Mouse (Mus musculus) liver, embryonic 15.5 days (tissue): ENCODE results near the gene Rnf11. TPM values are rescaled to one million over a fixed set of nuclear protein-coding genes. Genes with fewer than 3 reads are reported as not detected.
A peak's percentile ranks its signal among the peaks of the same experiment; 100 is the strongest.
"Not testable (repeated sequence)": the region's sequence is repeated elsewhere in the genome, so short reads cannot be mapped to it uniquely, and the experiment has no call there.

ENCODE experiments used
- ATAC-seq: fragments of 200-750 bp; cut with Nextera tagmentation; 2 replicates; pipeline ENCODE4 v1.8.0; 2017; ENCODE audit warnings: moderate number of reproducible peaks, mild to moderate bottlenecking, moderate library complexity; ENCODE audit not compliant: insufficient read depth
- H3K27ac ChIP-seq: fragments of 300-500 bp; sonication (generic); replicated peaks from 2 replicates; pipeline ENCODE4 v1.5.1; 2015; ENCODE audit warnings: mild to moderate bottlenecking, inconsistent platforms
- H3K27me3 ChIP-seq: fragments of 300-500 bp; sonication (generic); 2 replicates; pipeline ENCODE4 v1.6.1; 2015; ENCODE audit warnings: mild to moderate bottlenecking, inconsistent platforms
- H3K36me3 ChIP-seq: fragments of 300-500 bp; sonication (generic); replicated peaks from 2 replicates; pipeline ENCODE4 v1.6.1; 2015; ENCODE audit warnings: moderate library complexity, mild to moderate bottlenecking, inconsistent platforms
- H3K4me1 ChIP-seq: fragments of 300-500 bp; sonication (generic); replicated peaks from 2 replicates; pipeline ENCODE4 v1.6.1; 2015; ENCODE audit warnings: inconsistent platforms
- H3K4me2 ChIP-seq: fragments of 300-500 bp; sonication (generic); 2 replicates; pipeline ENCODE4 v1.6.1; 2015; ENCODE audit warnings: moderate library complexity, mild to moderate bottlenecking, inconsistent platforms
- H3K4me3 ChIP-seq: fragments of 300-500 bp; sonication (generic); replicated peaks from 2 replicates; pipeline ENCODE4 v1.5.1; 2015; ENCODE audit warnings: mild to moderate bottlenecking, inconsistent platforms
- H3K9ac ChIP-seq: fragments of 300-500 bp; sonication (generic); 2 replicates; pipeline ENCODE4 v1.6.1; 2015; ENCODE audit warnings: moderate library complexity, mild to moderate bottlenecking, inconsistent platforms
- H3K9me3 ChIP-seq: fragments of 300-500 bp; sonication (generic); replicated peaks from 2 replicates; pipeline ENCODE4 v1.6.1; 2016; ENCODE audit warnings: inconsistent platforms
- WGBS: fragments of 180-500 bp; shearing (Covaris S2); methylation state at CpG from one replicate; pipeline ENCODE4 v1.1.7; 2015; ENCODE audit warnings: mixed read lengths; ENCODE audit not compliant: insufficient replicate concordance; 5-methylcytosine and 5-hydroxymethylcytosine counted together
- polyA plus RNA-seq: library from polyadenylated mRNA; unstranded; fragments of >200 nt; fragmentation: Nextera tagmentation; extraction: Ambion mirVana; gene quantifications from 2 replicates; pipeline ENCODE4 v1.2.1, GENCODE M21; 2015

The Rnf11 gene
- polyA plus RNA-seq, 1 experiment from 2014 or later, result 34.1 TPM

- Histone ChIP-seq H3K4me1 (peaks cover 75% of the 10 kb centered on the region), H3K9ac (peak overlapping the region; percentile 70), H3K36me3 (no peaks in the 10 kb centered on the region), H3K4me2 (peak overlapping the region; percentile 92), H3K27me3 (no peaks in the 10 kb centered on the region), H3K4me3 (peak overlapping the region; percentile 47; the same call in 1 of the 2 replicates), H3K27ac (peak overlapping the region; percentile 99), H3K9me3 (no peaks in the 10 kb centered on the region)
- WGBS, result 77% methylated on average over 5 of the region's 5 CpGs
- no peak for ATAC-seq
Measured at GRCm38 (mm10) chr4:109412233-109412632, 72.3 kb downstream of the Rnf11 start.

GRCm38 (mm10) chr4:109411377-109411967 lies 73.1 kb downstream of the Rnf11 start:
- Histone ChIP-seq H3K27me3 (no peaks in the 10 kb centered on the region), H3K9ac (peak overlapping the region; percentile 70), H3K4me2 (peak overlapping the region; percentile 92), H3K4me1 (peaks cover 81% of the 10 kb centered on the region), H3K9me3 (no peaks in the 10 kb centered on the region), H3K36me3 (no peaks in the 10 kb centered on the region), H3K4me3 (peak overlapping the region; percentile 47), H3K27ac (peak overlapping the region; percentile 99)
- ATAC-seq, result peak; percentile 65
- WGBS, result 17% methylated on average over 6 of the region's 6 CpGs

GRCm38 (mm10) chr4:109410681-109411376 lies 73.7 kb downstream of the Rnf11 start:
- Histone ChIP-seq H3K27ac (peak overlapping the region; percentile 99), H3K4me2 (peak overlapping the region; percentile 92), H3K36me3 (no peaks in the 10 kb centered on the region), H3K27me3 (no peaks in the 10 kb centered on the region), H3K9ac (peak overlapping the region; percentile 70), H3K4me1 (peaks cover 87% of the 10 kb centered on the region), H3K9me3 (no peaks in the 10 kb centered on the region), H3K4me3 (peak overlapping the region; percentile 47)
- 28% methylated on average over 9 of the region's 9 CpGs for WGBS
- peak; percentile 89 for ATAC-seq

- H3K9me3 ChIP-seq, result no peaks in the 10 kb centered on the region
- WGBS, result 79% methylated on average over 9 of the region's 9 CpGs
- H3K4me1 ChIP-seq, result peaks cover 91% of the 10 kb centered on the region
- peak overlapping the region; percentile 99 for H3K27ac ChIP-seq
- H3K27me3 ChIP-seq, result no peaks in the 10 kb centered on the region
- H3K36me3 ChIP-seq, result peaks cover 18% of the 10 kb centered on the region
- H3K4me3 ChIP-seq, result peak overlapping the region; percentile 77
- H3K4me2 ChIP-seq, result peak overlapping the region; percentile 92
- ATAC-seq, result no peak
- peak overlapping the region; percentile 91 for H3K9ac ChIP-seq
Measured at GRCm38 (mm10) chr4:109407701-109408485, 76.6 kb downstream of the Rnf11 start.

- ATAC-seq, result no peak
- Histone ChIP-seq H3K4me2 (peak overlapping the region; percentile 92), H3K9ac (peak overlapping the region; percentile 91), H3K27ac (peak overlapping the region; percentile 99), H3K4me3 (peak overlapping the region; percentile 77), H3K4me1 (peaks cover 85% of the 10 kb centered on the region), H3K27me3 (no peaks in the 10 kb centered on the region), H3K36me3 (peaks cover 25% of the 10 kb centered on the region), H3K9me3 (no peaks in the 10 kb centered on the region)
- WGBS, result 3% methylated on average over 22 of the region's 24 CpGs
Measured at GRCm38 (mm10) chr4:109407176-109407520, 77.4 kb downstream of the Rnf11 start.

- Histone ChIP-seq H3K9me3 (no peaks in the 10 kb centered on the region), H3K9ac (peak within 1 kb of the TSS; percentile 91), H3K4me2 (peak within 1 kb of the TSS; percentile 92), H3K4me1 (peaks cover 80% of the 10 kb centered on the region), H3K27me3 (no peaks in the 10 kb centered on the region), H3K36me3 (peaks cover 30% of the 10 kb centered on the region), H3K4me3 (peak within 1 kb of the TSS; percentile 77), H3K27ac (peak within 1 kb of the TSS; percentile 99)
- ATAC-seq, result peak; percentile 44
- under 1% methylated on average over 53 of the region's 56 CpGs for WGBS
Measured at GRCm38 (mm10) chr4:109406486-109407175, 77.9 kb downstream of the Rnf11 start, which contains the start of gene Ttc39a. Gene Ttc39a (plus strand): TSS chr4:109406623.

- Histone ChIP-seq H3K36me3 (peaks cover 34% of the 10 kb centered on the region), H3K27ac (peak overlapping the region; percentile 99), H3K9ac (peak overlapping the region; percentile 91), H3K4me1 (peaks cover 75% of the 10 kb centered on the region), H3K9me3 (no peaks in the 10 kb centered on the region), H3K27me3 (no peaks in the 10 kb centered on the region), H3K4me2 (peak overlapping the region; percentile 92), H3K4me3 (peak overlapping the region; percentile 77)
- ATAC-seq, result peak; percentile 74
- 0% methylated on average over 3 of the region's 3 CpGs for WGBS
Measured at GRCm38 (mm10) chr4:109406054-109406485, 78.5 kb downstream of the Rnf11 start.

- H3K4me1 ChIP-seq, result peaks cover 69% of the 10 kb centered on the region
- WGBS, result 51% methylated on average over 8 of the region's 8 CpGs
- H3K4me2 ChIP-seq, result peak overlapping the region; percentile 92
- H3K27me3 ChIP-seq, result no peaks in the 10 kb centered on the region
- H3K9ac ChIP-seq, result peak overlapping the region; percentile 91
- peak overlapping the region; percentile 99 for H3K27ac ChIP-seq
- ATAC-seq, result no peak; the same call in 1 of the 2 replicates
- no peaks in the 10 kb centered on the region for H3K9me3 ChIP-seq
- peaks cover 34% of the 10 kb centered on the region for H3K36me3 ChIP-seq
- peak overlapping the region; percentile 77 for H3K4me3 ChIP-seq
Measured at GRCm38 (mm10) chr4:109405415-109405814, 79.1 kb downstream of the Rnf11 start.

GRCm38 (mm10) chr4:109404908-109405307 lies 79.6 kb downstream of the Rnf11 start:
- H3K4me1 ChIP-seq, result peaks cover 64% of the 10 kb centered on the region
- H3K9me3 ChIP-seq, H3K27me3 ChIP-seq, ATAC-seq: not testable (repeated sequence)
- 83% methylated on average over 3 of the region's 3 CpGs for WGBS
- peaks cover 34% of the 10 kb centered on the region for H3K36me3 ChIP-seq
- H3K9ac ChIP-seq, result peak overlapping the region; percentile 91
- H3K27ac ChIP-seq, result peak overlapping the region; percentile 99
- H3K4me2 ChIP-seq, result peak overlapping the region; percentile 92
- H3K4me3 ChIP-seq, result peak overlapping the region; percentile 77

- peaks cover 30% of the 10 kb centered on the region for H3K4me1 ChIP-seq
- 63% methylated on average over 5 of the region's 5 CpGs for WGBS
- H3K27me3 ChIP-seq, result peaks cover 3% of the 10 kb centered on the region; the same call in 1 of the 2 replicates
- no peak overlapping the region for H3K9ac ChIP-seq
- no peak overlapping the region for H3K4me3 ChIP-seq
- no peak overlapping the region for H3K4me2 ChIP-seq
- ATAC-seq, result no peak
- H3K27ac ChIP-seq, result no peak overlapping the region
- peaks cover 34% of the 10 kb centered on the region for H3K36me3 ChIP-seq
- H3K9me3 ChIP-seq, result no peaks in the 10 kb centered on the region
Measured at GRCm38 (mm10) chr4:109401176-109401689, 83.3 kb downstream of the Rnf11 start.
